Mouse (Mus musculus) neural tube, embryonic 15.5 days (tissue): ENCODE measurements around the gene Rcan2. TPM values are rescaled to one million over a fixed set of nuclear protein-coding genes. Genes with fewer than 3 reads are reported as not detected.

Experiments
- ATAC-seq: fragments of 200-750 bp; cut with Nextera tagmentation; 2 replicates; pipeline ENCODE4 v1.8.0; 2017; ENCODE audit warnings: mild to moderate bottlenecking, moderate TSS enrichment, moderate library complexity; ENCODE audit not compliant: low FRiP score
- H3K27ac ChIP-seq: fragments of 300-500 bp; sonication (generic); replicated peaks from 2 replicates; pipeline ENCODE4 v1.5.1; 2015; ENCODE audit warnings: mild to moderate bottlenecking, inconsistent platforms
- H3K27me3 ChIP-seq: fragments of 300-500 bp; sonication (generic); replicated peaks from 2 replicates; pipeline ENCODE4 v1.6.1; 2015; ENCODE audit warnings: inconsistent platforms
- H3K36me3 ChIP-seq: fragments of 300-500 bp; sonication (generic); 2 replicates; pipeline ENCODE4 v1.6.1; 2015; ENCODE audit warnings: inconsistent platforms
- H3K4me1 ChIP-seq: fragments of 300-500 bp; sonication (generic); 2 replicates; pipeline ENCODE4 v1.6.1; 2015; ENCODE audit warnings: inconsistent platforms
- H3K4me2 ChIP-seq: fragments of 300-500 bp; sonication (generic); 2 replicates; pipeline ENCODE4 v1.6.1; 2015; ENCODE audit warnings: inconsistent platforms, mild to moderate bottlenecking, moderate library complexity
- H3K4me3 ChIP-seq: fragments of 300-500 bp; sonication (generic); replicated peaks from 2 replicates; pipeline ENCODE4 v1.5.1; 2015; ENCODE audit warnings: mild to moderate bottlenecking, inconsistent platforms
- H3K9ac ChIP-seq: fragments of 300-500 bp; sonication (generic); replicated peaks from 2 replicates; pipeline ENCODE4 v1.6.1; 2015; ENCODE audit warnings: mild to moderate bottlenecking, inconsistent platforms
- H3K9me3 ChIP-seq: fragments of 300-500 bp; sonication (generic); replicated peaks from 2 replicates; pipeline ENCODE4 v1.6.1; 2016; ENCODE audit warnings: inconsistent platforms
- WGBS: fragments of 180-500 bp; shearing (Covaris S2); methylation state at CpG from one replicate; pipeline ENCODE4 v1.1.7; 2015; ENCODE audit warnings: mixed read lengths; 5-methylcytosine and 5-hydroxymethylcytosine counted together
- polyA plus RNA-seq: library from polyadenylated mRNA; unstranded; fragments of >200 nt; fragmentation: Nextera tagmentation; extraction: Ambion mirVana; gene quantifications from 2 replicates; pipeline ENCODE4 v1.2.1, GENCODE M21; 2015

Gene Rcan2
- polyA plus RNA-seq, 1 experiment from 2014 or later, result 139 TPM

- 57% methylated on average over 3 of the region's 3 CpGs for WGBS
- peaks cover 5% of the 10 kb centered on the region for H3K4me1 ChIP-seq
These were observed 26.1 kb downstream of the Rcan2 start for GRCm38 (mm10) chr17:43827261-43827660.

GRCm38 (mm10) chr17:43832401-43833124 is 31.4 kb downstream of the Rcan2 start:
- H3K9ac ChIP-seq, result no peak overlapping the region
- no peak overlapping the region for H3K4me2 ChIP-seq
- 79% methylated on average over 15 of the region's 15 CpGs for WGBS
- no peaks in the 10 kb centered on the region for H3K9me3 ChIP-seq
- H3K27me3 ChIP-seq, result no peaks in the 10 kb centered on the region
- no peak for ATAC-seq
- no peak overlapping the region for H3K4me3 ChIP-seq
- H3K4me1 ChIP-seq, result no peaks in the 10 kb centered on the region
- no peak overlapping the region for H3K27ac ChIP-seq
- H3K36me3 ChIP-seq, result no peaks in the 10 kb centered on the region

More at GRCm38 (mm10) chr17:43827261-43827660, 26.1 kb downstream of the Rcan2 start:
- Histone ChIP-seq H3K4me2 (no peak overlapping the region), H3K27me3 (no peaks in the 10 kb centered on the region), H3K36me3 (no peaks in the 10 kb centered on the region), H3K27ac (no peak overlapping the region), H3K9me3 (no peaks in the 10 kb centered on the region), H3K9ac (no peak overlapping the region), H3K4me3 (no peak overlapping the region)
- ATAC-seq, result no peak

GRCm38 (mm10) chr17:43840208-43840607 is 39.1 kb downstream of the Rcan2 start:
- no peak overlapping the region for H3K4me3 ChIP-seq
- WGBS, result 88% methylated on average over 9 of the region's 9 CpGs
- H3K4me2 ChIP-seq, result no peak overlapping the region
- H3K9ac ChIP-seq, result no peak overlapping the region
- H3K27ac ChIP-seq, result no peak overlapping the region
- no peaks in the 10 kb centered on the region for H3K9me3 ChIP-seq
- H3K36me3 ChIP-seq, result no peaks in the 10 kb centered on the region
- no peaks in the 10 kb centered on the region for H3K4me1 ChIP-seq
- no peak for ATAC-seq
- no peaks in the 10 kb centered on the region for H3K27me3 ChIP-seq

GRCm38 (mm10) chr17:43846714-43847113 is 45.6 kb downstream of the Rcan2 start:
- Histone ChIP-seq H3K36me3 (no peaks in the 10 kb centered on the region), H3K4me2 (no peak overlapping the region), H3K9ac (no peak overlapping the region), H3K4me3 (no peak overlapping the region), H3K27me3 (no peaks in the 10 kb centered on the region), H3K4me1 (no peaks in the 10 kb centered on the region), H3K9me3 (no peaks in the 10 kb centered on the region), H3K27ac (no peak overlapping the region)
- WGBS, result 71% methylated on average over 2 of the region's 2 CpGs
- no peak for ATAC-seq

- H3K9me3 ChIP-seq, result no peaks in the 10 kb centered on the region
- H3K27ac ChIP-seq, result no peak overlapping the region
- H3K9ac ChIP-seq, result no peak overlapping the region
- ATAC-seq, result no peak
- no peak overlapping the region for H3K4me3 ChIP-seq
- no peaks in the 10 kb centered on the region for H3K4me1 ChIP-seq
- H3K4me2 ChIP-seq, result no peak overlapping the region
- H3K36me3 ChIP-seq, result no peaks in the 10 kb centered on the region
- 82% methylated on average over 3 of the region's 3 CpGs for WGBS
- H3K27me3 ChIP-seq, result no peaks in the 10 kb centered on the region
These were observed 47.8 kb downstream of the Rcan2 start for GRCm38 (mm10) chr17:43848903-43849302.

GRCm38 (mm10) chr17:43855132-43855531 is 54.0 kb downstream of the Rcan2 start:
- ATAC-seq, result no peak
- Histone ChIP-seq H3K9me3 (no peaks in the 10 kb centered on the region), H3K36me3 (no peaks in the 10 kb centered on the region), H3K4me3 (no peak overlapping the region), H3K9ac (no peak overlapping the region), H3K27ac (no peak overlapping the region), H3K27me3 (no peaks in the 10 kb centered on the region), H3K4me2 (no peak overlapping the region), H3K4me1 (no peaks in the 10 kb centered on the region)
- WGBS, result 86% methylated on average over 5 of the region's 5 CpGs

GRCm38 (mm10) chr17:43856081-43856480 is 54.9 kb downstream of the Rcan2 start:
- H3K27ac ChIP-seq, result no peak overlapping the region
- no peaks in the 10 kb centered on the region for H3K9me3 ChIP-seq
- no peak overlapping the region for H3K4me3 ChIP-seq
- H3K9ac ChIP-seq, result no peak overlapping the region
- no peaks in the 10 kb centered on the region for H3K4me1 ChIP-seq
- 39% methylated on average over 4 of the region's 4 CpGs for WGBS
- no peaks in the 10 kb centered on the region for H3K27me3 ChIP-seq
- no peak overlapping the region for H3K4me2 ChIP-seq
- ATAC-seq, result no peak
- no peaks in the 10 kb centered on the region for H3K36me3 ChIP-seq

GRCm38 (mm10) chr17:43868808-43869207 is 67.7 kb downstream of the Rcan2 start:
- WGBS, result 88% methylated on average over 9 of the region's 9 CpGs
- H3K27ac ChIP-seq, result no peak overlapping the region
- ATAC-seq, result no peak

GRCm38 (mm10) chr17:43869677-43870076 is 68.5 kb downstream of the Rcan2 start:
- Histone ChIP-seq H3K4me1 (0 out of 2 replicates have a peak, but pooled peaks cover 3% of the 10 kb centered on the region), H3K9ac (no peak overlapping the region), H3K27ac (no peak overlapping the region), H3K4me3 (no peak overlapping the region), H3K36me3 (no peaks in the 10 kb centered on the region), H3K4me2 (no peak overlapping the region), H3K27me3 (no peaks in the 10 kb centered on the region; the same call in 1 of the 2 replicates), H3K9me3 (no peaks in the 10 kb centered on the region)
- WGBS, result 26% methylated on average over 5 of the region's 5 CpGs
- ATAC-seq, result peak; percentile 63; the same call in 1 of the 2 replicates

More at GRCm38 (mm10) chr17:43868808-43869207, 67.7 kb downstream of the Rcan2 start:
- Histone ChIP-seq H3K4me2 (no peak overlapping the region), H3K9ac (no peak overlapping the region), H3K4me3 (no peak overlapping the region), H3K9me3 (no peaks in the 10 kb centered on the region), H3K27me3 (no peaks in the 10 kb centered on the region; the same call in 1 of the 2 replicates), H3K4me1 (0 out of 2 replicates have a peak, but pooled peaks cover 2% of the 10 kb centered on the region), H3K36me3 (no peaks in the 10 kb centered on the region)

GRCm38 (mm10) chr17:43874417-43874816 is 73.3 kb downstream of the Rcan2 start:
- peak; percentile 66; the same call in 1 of the 2 replicates for ATAC-seq

GRCm38 (mm10) chr17:43877425-43877824 is 76.3 kb downstream of the Rcan2 start:
- Histone ChIP-seq H3K27ac (no peak overlapping the region), H3K9me3 (0 out of 2 replicates have a peak, but pooled peaks cover 2% of the 10 kb centered on the region), H3K9ac (no peak overlapping the region), H3K4me2 (no peak overlapping the region), H3K27me3 (no peaks in the 10 kb centered on the region; the same call in 1 of the 2 replicates), H3K4me3 (no peak overlapping the region), H3K36me3 (no peaks in the 10 kb centered on the region), H3K4me1 (0 out of 2 replicates have a peak, but pooled peaks cover 3% of the 10 kb centered on the region)
- WGBS, result 64% methylated on average over 2 of the region's 2 CpGs
- ATAC-seq, result no peak

More at GRCm38 (mm10) chr17:43874417-43874816, 73.3 kb downstream of the Rcan2 start:
- H3K4me3 ChIP-seq, result no peak overlapping the region
- no peaks in the 10 kb centered on the region; the same call in 1 of the 2 replicates for H3K27me3 ChIP-seq
- no peak overlapping the region for H3K27ac ChIP-seq
- 0 out of 2 replicates have a peak, but pooled peaks cover 3% of the 10 kb centered on the region for H3K4me1 ChIP-seq
- H3K9me3 ChIP-seq, result 0 out of 2 replicates have a peak, but pooled peaks cover 2% of the 10 kb centered on the region
- no peaks in the 10 kb centered on the region for H3K36me3 ChIP-seq
- H3K9ac ChIP-seq, result no peak overlapping the region
- no peak overlapping the region for H3K4me2 ChIP-seq
- WGBS, result 65% methylated on average over 5 of the region's 5 CpGs

GRCm38 (mm10) chr17:43883016-43883415 is 81.9 kb downstream of the Rcan2 start:
- H3K4me1 ChIP-seq, result peaks cover 9% of the 10 kb centered on the region
- 15% methylated on average over 1 of the region's 1 CpGs for WGBS
- peak; percentile 39; the same call in 1 of the 2 replicates for ATAC-seq

More at GRCm38 (mm10) chr17:43883016-43883415, 81.9 kb downstream of the Rcan2 start:
- Histone ChIP-seq H3K36me3 (no peaks in the 10 kb centered on the region), H3K27ac (no peak overlapping the region), H3K27me3 (no peaks in the 10 kb centered on the region), H3K9ac (no peak overlapping the region), H3K4me3 (no peak overlapping the region), H3K4me2 (no peak overlapping the region), H3K9me3 (0 out of 2 replicates have a peak, but pooled peaks cover 2% of the 10 kb centered on the region)
